Mouse (Mus musculus) kidney, postnatal 4 days (tissue): ENCODE measurements at regions not wholly inside any gene's neighbourhood (a gene's known extent, or its start where the extent isn't known, plus 50 kb on each side); places are given as distances from the start of the nearest gene placed in this dataset.

ENCODE experiments used
- DNase-seq, 2 experiments: peaks; one replicate each; pipeline ENCODE4 v3.0.0; 2021; ENCODE audit warnings: mixed read lengths in 2 of 2

GRCm38 (mm10) chr3:8001027-8001426 lies 1380.8 kb upstream of the 1700008P02Rik start:
- no peak for DNase-seq

DNA sequence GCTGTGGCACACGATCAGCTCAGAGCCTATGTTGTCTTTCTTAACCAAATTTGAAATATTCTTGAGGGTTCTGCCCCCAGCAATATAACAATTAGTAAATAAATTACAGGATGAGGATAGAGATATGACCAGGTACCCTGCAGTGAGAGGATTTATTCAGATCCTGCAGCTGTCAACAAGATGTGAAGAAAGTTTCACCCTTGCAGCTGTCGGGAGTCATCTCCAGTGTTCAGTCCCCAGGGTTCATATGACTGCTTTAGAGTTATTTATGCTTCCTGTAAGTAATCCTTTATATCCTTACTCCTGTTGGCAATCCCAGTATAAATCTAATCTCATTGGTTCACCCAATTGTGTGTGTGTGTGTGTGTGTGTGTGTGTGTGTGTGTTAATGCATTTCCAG lies 1372.1 kb upstream of the 1700008P02Rik start:
- no peak for DNase-seq

- DNase-seq, result no peak
Measured at GRCm38 (mm10) chr3:7973287-7973686, 1353.0 kb upstream of the 1700008P02Rik start.

DNA sequence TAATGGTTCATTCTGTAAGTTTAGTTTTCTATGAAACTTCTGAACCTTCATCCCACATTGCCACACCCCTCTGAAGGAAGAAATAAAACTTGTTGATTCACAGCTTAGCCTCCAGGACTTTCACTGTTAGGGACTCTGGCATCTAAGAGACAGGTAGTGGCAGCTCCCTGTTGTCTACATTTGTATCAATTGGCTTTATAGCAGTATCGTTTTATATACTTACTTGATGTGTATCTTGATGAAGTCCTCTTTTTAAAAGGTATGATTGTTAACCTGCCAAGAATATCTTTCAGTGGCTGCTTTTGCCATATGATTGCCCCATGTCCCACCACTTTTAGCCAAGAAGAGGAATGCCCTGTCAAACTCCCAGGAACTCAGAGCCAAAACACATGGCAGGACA lies 1333.7 kb upstream of the 1700008P02Rik start:
- DNase-seq, result no peak

DNA sequence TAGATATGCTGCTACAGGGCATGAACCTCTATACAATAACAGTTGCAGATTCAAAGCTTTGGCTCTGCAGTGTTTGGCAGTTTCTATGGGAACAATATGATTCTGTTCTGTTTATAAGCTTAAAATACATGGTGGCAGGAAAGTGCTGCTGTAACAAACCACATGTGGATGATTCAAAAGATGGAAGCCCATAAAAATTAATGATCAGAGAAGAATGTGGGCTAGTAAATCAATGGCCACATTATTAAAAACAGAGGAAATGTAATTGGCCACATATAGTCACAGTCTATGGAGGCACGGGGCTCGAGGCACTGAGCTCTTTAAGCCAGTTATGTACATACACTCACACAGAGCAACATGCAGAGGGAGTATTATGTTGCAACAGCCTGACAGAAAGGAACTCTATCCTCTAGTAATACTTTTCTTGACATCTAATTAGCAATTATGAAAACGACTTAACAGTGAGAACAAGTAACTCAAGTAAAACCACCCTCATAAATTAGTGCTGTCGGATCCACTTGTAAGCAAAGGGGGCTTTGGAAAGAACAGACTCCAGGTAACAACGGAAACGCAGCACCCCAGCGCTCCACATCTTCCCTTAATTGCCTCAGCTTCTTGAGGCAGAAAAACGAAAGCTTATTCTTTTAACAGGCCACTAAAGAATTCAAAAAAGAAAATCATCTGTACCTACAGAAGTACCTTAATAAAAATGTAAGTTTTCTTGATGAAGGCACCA lies 1323.6 kb upstream of the 1700008P02Rik start:
- DNase-seq, result no peak
